Mouse (Mus musculus): ENCODE measurements around the gene Pcgf2. TPM values are rescaled to one million over a fixed set of nuclear protein-coding genes. Genes with fewer than 3 reads are reported as not detected.
"Not testable (repeated sequence)": the region's sequence is repeated elsewhere in the genome, so short reads cannot be mapped to it uniquely, and the experiment has no call there.

Pcgf2 gene
- total RNA-seq, 2 experiments from 2014 or later, result 1.7 to 2.9 TPM

GRCm38 (mm10) chr11:97660734-97661647 lies 39.3 kb downstream of the Pcgf2 start:
- DNase-seq, result no peak
- TF ChIP-seq CTCF (IDR thresholded peaks at IDR 0.05), result no peak
- Histone ChIP-seq H3K4me3 (peak overlapping the region; percentile 87), H3K27ac (peak overlapping the region; percentile 92)
- intact Hi-C loops (cut with DNase I), result no loop called here

- Histone ChIP-seq H3K4me3 (peak overlapping the region; percentile 87), H3K27ac (peak overlapping the region; percentile 92)
- DNase-seq, result peak; percentile 91
- intact Hi-C loops (cut with DNase I), result no loop called here
- TF ChIP-seq CTCF (IDR thresholded peaks at IDR 0.05), result no peak
Observed at GRCm38 (mm10) chr11:97659990-97660714, 40.1 kb downstream of the Pcgf2 start.

DNA sequence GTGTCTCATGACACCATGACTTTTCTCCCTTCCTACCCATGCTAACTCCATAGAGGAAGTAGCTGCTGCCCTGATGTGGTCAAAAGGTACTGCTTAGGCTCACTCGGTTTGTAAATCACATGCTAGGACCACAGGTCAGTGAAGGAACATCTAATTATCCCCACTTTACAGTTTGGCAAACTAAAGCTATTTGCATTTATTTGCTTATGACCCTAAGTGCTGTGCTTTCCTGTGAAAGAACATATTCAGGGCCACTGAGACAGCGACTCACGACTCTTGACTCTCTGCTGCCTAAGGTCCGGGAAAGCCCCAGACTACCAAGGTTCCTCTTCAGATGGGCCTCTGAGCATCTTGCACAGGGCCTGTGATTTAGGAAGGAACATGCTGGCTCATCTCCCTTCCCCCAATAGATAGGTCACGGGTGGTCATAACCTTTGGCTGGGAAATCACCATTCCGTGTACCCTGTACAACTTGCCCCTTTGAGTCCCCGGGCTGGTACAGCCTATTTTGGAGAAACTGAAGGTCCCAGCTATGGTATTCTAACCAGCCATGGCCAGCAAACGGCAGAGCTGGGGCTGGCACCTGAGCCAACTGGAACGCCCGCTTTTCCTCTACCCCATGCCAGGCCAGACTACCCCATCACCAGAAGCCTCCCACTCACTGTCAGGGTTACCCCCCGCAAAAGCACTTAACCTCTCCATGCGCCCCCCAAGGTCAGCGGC lies 40.9 kb downstream of the Pcgf2 start:
- peak; percentile 53 for DNase-seq
- TF ChIP-seq CTCF (IDR thresholded peaks at IDR 0.05), result no peak
- intact Hi-C loops (cut with DNase I), result no loop called here
- Histone ChIP-seq H3K4me3 (peak overlapping the region; percentile 87), H3K27ac (peak overlapping the region; percentile 92)

DNA sequence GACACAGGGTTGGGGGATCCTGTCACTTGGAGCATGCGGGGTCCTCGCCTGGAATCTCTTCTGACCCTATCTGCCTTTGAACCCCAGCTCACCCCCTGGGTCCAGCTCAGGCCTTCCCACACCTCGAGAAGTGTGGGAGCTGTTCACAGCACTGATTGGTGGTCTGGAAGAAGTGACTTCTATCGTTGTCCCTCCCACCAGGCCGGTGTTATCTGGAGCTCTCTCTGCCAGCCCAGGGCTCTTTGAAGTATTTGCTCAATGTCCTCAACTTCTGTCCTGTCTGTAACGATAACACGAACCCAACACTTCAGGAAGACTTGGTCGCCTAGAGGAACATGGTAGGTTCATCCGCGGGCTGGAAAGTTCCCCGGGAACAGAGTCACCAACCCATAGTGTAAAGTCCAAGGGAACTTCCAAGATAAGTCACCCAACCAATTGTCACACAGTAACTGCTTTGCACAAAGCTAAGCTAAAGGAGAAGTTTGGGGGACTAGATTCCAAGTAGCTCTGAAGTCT lies 41.5 kb downstream of the Pcgf2 start:
- TF ChIP-seq CTCF (IDR thresholded peaks at IDR 0.05), result no peak
- DNase-seq, result no peak

GRCm38 (mm10) chr11:97657967-97658366 lies 42.3 kb downstream of the Pcgf2 start:
- H3K4me3 ChIP-seq, H3K27ac ChIP-seq, DNase-seq: not testable (repeated sequence)
- intact Hi-C loops (cut with DNase I), result loop anchor here (1.0 kb wide), 1 partner anchor 40 kb away; no protein-coding TSS in a partner anchor

More for the DNA sequence above, 41.5 kb downstream of the Pcgf2 start:
- Histone ChIP-seq H3K27ac (peak overlapping the region; percentile 92; the same call in 1 of the 2 replicates), H3K4me3 (peak overlapping the region; percentile 87)
- intact Hi-C loops (cut with DNase I), result loop anchor here (1.0 kb wide), 1 partner anchor 39 kb away; no protein-coding TSS in a partner anchor

- no peak overlapping the region for H3K27ac ChIP-seq
- intact Hi-C loops (cut with DNase I), result no loop called here
- TF ChIP-seq CTCF (IDR thresholded peaks at IDR 0.05), result no peak
- no peak for DNase-seq
- no peak overlapping the region for H3K4me3 ChIP-seq
Observed at GRCm38 (mm10) chr11:97657184-97657945, 42.9 kb downstream of the Pcgf2 start.

DNA sequence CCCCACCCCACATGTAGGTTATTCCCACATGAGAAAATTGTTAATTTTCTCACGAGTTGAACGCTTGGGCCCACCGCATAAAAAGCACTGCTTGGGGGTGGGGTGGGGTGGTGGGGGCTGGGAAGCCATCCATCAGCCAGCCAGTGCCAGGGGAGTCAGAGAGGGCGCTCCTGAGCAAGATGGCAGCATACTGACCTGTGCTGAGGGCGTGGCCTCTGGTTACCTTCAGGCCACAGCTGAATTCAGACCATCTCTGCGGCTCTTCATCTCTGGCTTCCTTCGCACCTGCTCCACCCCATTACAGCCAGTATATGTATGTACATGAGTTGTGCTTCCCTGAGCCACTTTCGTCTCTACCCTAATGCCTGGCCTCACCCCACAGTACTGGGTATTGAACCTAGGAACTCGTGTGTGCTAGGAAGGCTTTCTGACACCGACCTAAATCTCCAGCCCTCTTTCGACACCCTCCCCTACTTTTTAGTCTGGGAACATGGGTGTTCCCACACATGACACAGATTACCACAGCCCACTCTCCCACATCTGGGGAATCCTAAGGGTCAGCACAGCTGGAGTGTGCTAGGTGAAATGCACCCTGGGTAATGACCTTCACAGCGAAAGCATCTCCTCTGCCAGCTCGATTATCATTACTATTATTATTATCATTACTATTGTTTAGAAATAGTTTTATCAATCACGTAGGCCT lies 43.9 kb downstream of the Pcgf2 start:
- no peak for DNase-seq
- no peak for TF ChIP-seq CTCF (IDR thresholded peaks at IDR 0.05)
- intact Hi-C loops (cut with DNase I), result no loop called here
- Histone ChIP-seq H3K27ac (no peak overlapping the region), H3K4me3 (no peak overlapping the region)

DNA sequence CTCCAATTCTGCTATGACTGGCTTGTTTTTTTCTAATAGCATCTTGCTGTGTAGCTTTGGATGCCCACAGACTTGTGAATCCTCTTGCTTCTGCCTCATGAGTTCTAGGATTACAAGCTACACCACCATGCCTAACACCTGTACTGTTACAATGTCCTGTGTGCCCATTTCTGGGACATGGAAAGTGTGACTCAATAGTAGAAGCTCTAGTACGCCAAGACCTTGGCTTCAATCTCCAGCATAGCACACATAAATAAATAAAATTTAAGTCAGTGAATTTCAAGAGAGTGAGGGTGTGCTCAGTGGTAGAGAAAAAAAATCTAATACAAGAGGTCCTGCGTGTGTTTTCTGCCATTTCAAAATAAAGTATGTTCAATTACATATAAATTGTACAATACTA lies 46.1 kb downstream of the Pcgf2 start:
- intact Hi-C loops (cut with DNase I), result no loop called here
- no peak overlapping the region for H3K27ac ChIP-seq
- H3K4me3 ChIP-seq, result no peak overlapping the region
- TF ChIP-seq CTCF (IDR thresholded peaks at IDR 0.05), result no peak
- DNase-seq, result no peak

DNA sequence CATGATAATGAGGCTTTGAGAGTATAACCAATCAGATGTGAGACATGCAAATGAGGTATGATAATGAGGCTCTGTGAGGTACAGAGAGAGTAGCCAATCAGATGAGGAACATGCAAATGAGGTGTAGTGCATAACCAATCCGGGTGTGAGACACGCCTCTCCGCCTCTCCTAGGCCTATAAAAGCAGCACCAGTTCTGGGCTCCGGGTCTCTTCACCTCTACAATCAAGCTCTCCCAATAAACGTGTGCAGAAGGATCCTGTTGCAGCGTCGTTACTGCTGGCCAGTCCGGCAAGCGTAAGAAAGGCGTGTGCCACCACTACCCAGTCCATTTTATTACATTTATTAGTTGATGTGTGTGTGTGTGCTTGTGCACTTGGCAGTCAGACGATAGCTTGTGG lies 46.9 kb downstream of the Pcgf2 start:
- H3K27ac ChIP-seq; H3K4me3 ChIP-seq; DNase-seq; intact Hi-C loops (cut with DNase I): not testable (repeated sequence)

GRCm38 (mm10) chr11:97650341-97650740 lies 50.0 kb downstream of the Pcgf2 start:
- Histone ChIP-seq H3K4me3 (no peak overlapping the region), H3K27ac (no peak overlapping the region)
- TF ChIP-seq CTCF (IDR thresholded peaks at IDR 0.05), result no peak
- no peak for DNase-seq
- intact Hi-C loops (cut with DNase I), result no loop called here

GRCm38 (mm10) chr11:97648541-97648940 lies 51.8 kb downstream of the Pcgf2 start:
- intact Hi-C loops (cut with DNase I), result not testable (repeated sequence)

More at GRCm38 (mm10) chr11:97648541-97648940, 51.8 kb downstream of the Pcgf2 start:
- DNase-seq, H3K4me3 ChIP-seq, H3K27ac ChIP-seq: not testable (repeated sequence)

Measured in gastrocnemius, adult 2 months (tissue).